Mouse (Mus musculus): ENCODE measurements around the gene Sf3a1.

GRCm38 (mm10) chr11:4148120-4148519 is 12.0 kb upstream of the Sf3a1 start:
- TF ChIP-seq CTCF (IDR thresholded peaks at IDR 0.05; ENCODE audit: borderline replicate concordance, insufficient read depth, low read depth, low read length) (no peak), POLR2A (IDR thresholded peaks at IDR 0.05; ENCODE audit: borderline replicate concordance, insufficient read depth, low read length) (no peak)

Data from cerebellum, adult 2 months (tissue).